Mouse (Mus musculus) neural tube, embryonic 15.5 days (tissue): Measurements from ENCODE around the gene Zfp949. TPM values are rescaled to one million over a fixed set of nuclear protein-coding genes. Genes with fewer than 3 reads are reported as not detected.

ENCODE experiments used
- ATAC-seq: fragments of 200-750 bp; cut with Nextera tagmentation; 2 replicates; pipeline ENCODE4 v1.8.0; 2017; ENCODE audit warnings: mild to moderate bottlenecking, moderate TSS enrichment, moderate library complexity; ENCODE audit not compliant: low FRiP score
- H3K27ac ChIP-seq: fragments of 300-500 bp; sonication (generic); replicated peaks from 2 replicates; pipeline ENCODE4 v1.5.1; 2015; ENCODE audit warnings: mild to moderate bottlenecking, inconsistent platforms
- H3K27me3 ChIP-seq: fragments of 300-500 bp; sonication (generic); replicated peaks from 2 replicates; pipeline ENCODE4 v1.6.1; 2015; ENCODE audit warnings: inconsistent platforms
- H3K36me3 ChIP-seq: fragments of 300-500 bp; sonication (generic); 2 replicates; pipeline ENCODE4 v1.6.1; 2015; ENCODE audit warnings: inconsistent platforms
- H3K4me1 ChIP-seq: fragments of 300-500 bp; sonication (generic); 2 replicates; pipeline ENCODE4 v1.6.1; 2015; ENCODE audit warnings: inconsistent platforms
- H3K4me2 ChIP-seq: fragments of 300-500 bp; sonication (generic); 2 replicates; pipeline ENCODE4 v1.6.1; 2015; ENCODE audit warnings: inconsistent platforms, mild to moderate bottlenecking, moderate library complexity
- H3K4me3 ChIP-seq: fragments of 300-500 bp; sonication (generic); replicated peaks from 2 replicates; pipeline ENCODE4 v1.5.1; 2015; ENCODE audit warnings: mild to moderate bottlenecking, inconsistent platforms
- H3K9ac ChIP-seq: fragments of 300-500 bp; sonication (generic); replicated peaks from 2 replicates; pipeline ENCODE4 v1.6.1; 2015; ENCODE audit warnings: mild to moderate bottlenecking, inconsistent platforms
- H3K9me3 ChIP-seq: fragments of 300-500 bp; sonication (generic); replicated peaks from 2 replicates; pipeline ENCODE4 v1.6.1; 2016; ENCODE audit warnings: inconsistent platforms
- WGBS: fragments of 180-500 bp; shearing (Covaris S2); methylation state at CpG from one replicate; pipeline ENCODE4 v1.1.7; 2015; ENCODE audit warnings: mixed read lengths; 5-methylcytosine and 5-hydroxymethylcytosine counted together
- polyA plus RNA-seq: library from polyadenylated mRNA; unstranded; fragments of >200 nt; fragmentation: Nextera tagmentation; extraction: Ambion mirVana; gene quantifications from 2 replicates; pipeline ENCODE4 v1.2.1, GENCODE M21; 2015

The Zfp949 gene
- polyA plus RNA-seq, 1 experiment from 2014 or later = 21.4 TPM

GRCm38 (mm10) chr9:88523335-88523668 is 24.5 kb upstream of the Zfp949 start:
- peak overlapping the region; percentile 91 for H3K27ac ChIP-seq
- no peak for ATAC-seq
- 0 out of 2 replicates have a peak, but pooled peaks cover 3% of the 10 kb centered on the region for H3K36me3 ChIP-seq
- H3K9ac ChIP-seq = peak overlapping the region; percentile 72
- peak overlapping the region; percentile 91 for H3K4me2 ChIP-seq
- peaks cover 26% of the 10 kb centered on the region for H3K4me1 ChIP-seq
- H3K27me3 ChIP-seq = no peaks in the 10 kb centered on the region
- peak overlapping the region; percentile 62 for H3K4me3 ChIP-seq
- WGBS = under 1% methylated on average over 16 of the region's 16 CpGs
- no peaks in the 10 kb centered on the region for H3K9me3 ChIP-seq

GRCm38 (mm10) chr9:88524367-88524766 is 23.5 kb upstream of the Zfp949 start:
- Histone ChIP-seq H3K27me3 (no peaks in the 10 kb centered on the region), H3K4me1 (peaks cover 22% of the 10 kb centered on the region), H3K36me3 (0 out of 2 replicates have a peak, but pooled peaks cover 3% of the 10 kb centered on the region), H3K4me2 (no peak overlapping the region), H3K27ac (no peak overlapping the region), H3K9ac (no peak overlapping the region), H3K9me3 (no peaks in the 10 kb centered on the region), H3K4me3 (no peak overlapping the region)
- no peak for ATAC-seq
- 96% methylated on average over 2 of the region's 2 CpGs for WGBS

- H3K9ac ChIP-seq = no peak overlapping the region
- peaks cover 17% of the 10 kb centered on the region for H3K4me1 ChIP-seq
- H3K4me3 ChIP-seq = no peak overlapping the region
- H3K9me3 ChIP-seq = no peaks in the 10 kb centered on the region
- H3K36me3 ChIP-seq = 0 out of 2 replicates have a peak, but pooled peaks cover 3% of the 10 kb centered on the region
- no peaks in the 10 kb centered on the region for H3K27me3 ChIP-seq
- H3K27ac ChIP-seq = no peak overlapping the region
- no peak overlapping the region for H3K4me2 ChIP-seq
- 80% methylated on average over 3 of the region's 3 CpGs for WGBS
- no peak for ATAC-seq
These were observed 23.0 kb upstream of the Zfp949 start for GRCm38 (mm10) chr9:88524796-88525195.

GRCm38 (mm10) chr9:88525341-88525740 is 22.5 kb upstream of the Zfp949 start:
- 94% methylated on average over 6 of the region's 6 CpGs for WGBS
- Histone ChIP-seq H3K27me3 (no peaks in the 10 kb centered on the region), H3K4me3 (no peak overlapping the region), H3K9ac (no peak overlapping the region), H3K9me3 (no peaks in the 10 kb centered on the region), H3K4me1 (peaks cover 12% of the 10 kb centered on the region), H3K36me3 (0 out of 2 replicates have a peak, but pooled peaks cover 3% of the 10 kb centered on the region), H3K27ac (no peak overlapping the region), H3K4me2 (no peak overlapping the region)
- no peak for ATAC-seq

GRCm38 (mm10) chr9:88527956-88528355 is 19.9 kb upstream of the Zfp949 start:
- no peak for ATAC-seq
- H3K4me3 ChIP-seq = no peak overlapping the region
- H3K4me2 ChIP-seq = no peak overlapping the region
- H3K27ac ChIP-seq = no peak overlapping the region
- peaks cover 3% of the 10 kb centered on the region for H3K4me1 ChIP-seq
- H3K36me3 ChIP-seq = no peaks in the 10 kb centered on the region
- H3K9me3 ChIP-seq = no peaks in the 10 kb centered on the region
- no peaks in the 10 kb centered on the region for H3K27me3 ChIP-seq
- H3K9ac ChIP-seq = no peak overlapping the region
- 86% methylated on average over 4 of the region's 4 CpGs for WGBS

- ATAC-seq = no peak
- no peaks in the 10 kb centered on the region for H3K9me3 ChIP-seq
- 83% methylated on average over 5 of the region's 5 CpGs for WGBS
These were observed 19.1 kb upstream of the Zfp949 start for GRCm38 (mm10) chr9:88528736-88529135.

GRCm38 (mm10) chr9:88529571-88529970 is 18.2 kb upstream of the Zfp949 start:
- H3K9me3 ChIP-seq = no peaks in the 10 kb centered on the region
- H3K36me3 ChIP-seq = no peaks in the 10 kb centered on the region
- H3K4me1 ChIP-seq = no peaks in the 10 kb centered on the region
- H3K4me2 ChIP-seq = no peak overlapping the region
- no peaks in the 10 kb centered on the region for H3K27me3 ChIP-seq
- 86% methylated on average over 3 of the region's 3 CpGs for WGBS
- H3K4me3 ChIP-seq = no peak overlapping the region
- no peak for ATAC-seq
- no peak overlapping the region for H3K9ac ChIP-seq
- no peak overlapping the region for H3K27ac ChIP-seq

More at GRCm38 (mm10) chr9:88528736-88529135, 19.1 kb upstream of the Zfp949 start:
- Histone ChIP-seq H3K27ac (no peak overlapping the region), H3K4me2 (no peak overlapping the region), H3K4me1 (no peaks in the 10 kb centered on the region), H3K9ac (no peak overlapping the region), H3K36me3 (no peaks in the 10 kb centered on the region), H3K4me3 (no peak overlapping the region), H3K27me3 (no peaks in the 10 kb centered on the region)

- Histone ChIP-seq H3K9ac (no peak overlapping the region), H3K4me1 (no peaks in the 10 kb centered on the region), H3K4me3 (no peak overlapping the region), H3K27ac (no peak overlapping the region), H3K27me3 (no peaks in the 10 kb centered on the region), H3K36me3 (no peaks in the 10 kb centered on the region), H3K4me2 (no peak overlapping the region), H3K9me3 (no peaks in the 10 kb centered on the region)
- no peak for ATAC-seq
- WGBS = 86% methylated on average over 5 of the region's 5 CpGs
These were observed 17.7 kb upstream of the Zfp949 start for GRCm38 (mm10) chr9:88529979-88530580.

- Histone ChIP-seq H3K27ac (no peak overlapping the region), H3K4me3 (no peak overlapping the region), H3K9ac (no peak overlapping the region), H3K4me2 (no peak overlapping the region), H3K27me3 (no peaks in the 10 kb centered on the region), H3K9me3 (no peaks in the 10 kb centered on the region), H3K36me3 (no peaks in the 10 kb centered on the region), H3K4me1 (no peaks in the 10 kb centered on the region)
- ATAC-seq = no peak
- WGBS = 95% methylated on average over 5 of the region's 5 CpGs
These were observed 13.7 kb upstream of the Zfp949 start for GRCm38 (mm10) chr9:88534093-88534492.

GRCm38 (mm10) chr9:88539546-88540224 is 8.1 kb upstream of the Zfp949 start:
- H3K27me3 ChIP-seq = no peaks in the 10 kb centered on the region
- no peaks in the 10 kb centered on the region for H3K4me1 ChIP-seq
- H3K36me3 ChIP-seq = no peaks in the 10 kb centered on the region
- H3K9ac ChIP-seq = no peak overlapping the region
- ATAC-seq = no peak
- no peak overlapping the region for H3K27ac ChIP-seq
- H3K9me3 ChIP-seq = no peaks in the 10 kb centered on the region
- no peak overlapping the region for H3K4me2 ChIP-seq
- H3K4me3 ChIP-seq = no peak overlapping the region
- 76% methylated on average over 5 of the region's 5 CpGs for WGBS

GRCm38 (mm10) chr9:88542816-88543215 is 5.0 kb upstream of the Zfp949 start:
- Histone ChIP-seq H3K27me3 (no peaks in the 10 kb centered on the region), H3K9ac (no peak overlapping the region), H3K9me3 (no peaks in the 10 kb centered on the region), H3K4me1 (no peaks in the 10 kb centered on the region), H3K4me2 (no peak overlapping the region), H3K4me3 (no peak overlapping the region), H3K27ac (no peak overlapping the region), H3K36me3 (no peaks in the 10 kb centered on the region)
- no peak for ATAC-seq
- 35% methylated on average over 2 of the region's 2 CpGs for WGBS

GRCm38 (mm10) chr9:88545534-88545933 is 2.3 kb upstream of the Zfp949 start:
- ATAC-seq = no peak
- Histone ChIP-seq H3K27ac (no peak overlapping the region), H3K4me3 (no peak overlapping the region), H3K27me3 (no peaks in the 10 kb centered on the region), H3K9me3 (no peaks in the 10 kb centered on the region), H3K4me1 (peaks cover 16% of the 10 kb centered on the region), H3K36me3 (no peaks in the 10 kb centered on the region), H3K9ac (no peak overlapping the region), H3K4me2 (no peak overlapping the region)
- WGBS = 24% methylated on average over 3 of the region's 3 CpGs
